Mouse (Mus musculus) intestine, embryonic 14.5 days (tissue): ENCODE measurements at regions not wholly inside any gene's neighbourhood (a gene's known extent, or its start where the extent isn't known, plus 50 kb on each side); places are given as distances from the start of the nearest gene placed in this dataset.
"Not testable (repeated sequence)": the region's sequence is repeated elsewhere in the genome, so short reads cannot be mapped to it uniquely, and the experiment has no call there.

Experiments
- ATAC-seq: fragments of 200-750 bp; cut with Nextera tagmentation; replicated peaks from 2 replicates; pipeline ENCODE4 v1.8.0; 2017; ENCODE audit warnings: low read depth, moderate number of reproducible peaks, moderate TSS enrichment, moderate library complexity; ENCODE audit not compliant: low FRiP score, low TSS enrichment
- DNase-seq: peaks from one replicate; pipeline ENCODE4 v3.0.0-alpha.2; 2018; ENCODE audit warnings: low spot score
- H3K27ac ChIP-seq: fragments of 300-500 bp; sonication (generic); 2 replicates; pipeline ENCODE4 v1.5.1; 2014; ENCODE audit warnings: low read depth, mild to moderate bottlenecking, control low read depth
- H3K27me3 ChIP-seq: fragments of 300-500 bp; sonication (generic); replicated peaks from 2 replicates; pipeline ENCODE4 v1.6.1; 2014; ENCODE audit warnings: low read length, control low read depth; ENCODE audit not compliant: control insufficient read depth, insufficient read depth
- H3K36me3 ChIP-seq: fragments of 300-500 bp; sonication (generic); 2 replicates; pipeline ENCODE4 v1.6.1; 2014; ENCODE audit warnings: low read length, control low read depth; ENCODE audit not compliant: control insufficient read depth, insufficient read depth
- H3K4me1 ChIP-seq: fragments of 300-500 bp; sonication (generic); replicated peaks from 2 replicates; pipeline ENCODE4 v1.6.1; 2014; ENCODE audit warnings: low read length, control low read depth, mixed read lengths; ENCODE audit not compliant: control insufficient read depth, insufficient read depth
- H3K4me2 ChIP-seq: fragments of 300-500 bp; sonication (generic); 2 replicates; pipeline ENCODE4 v1.6.1; 2014; ENCODE audit warnings: low read length
- H3K4me3 ChIP-seq: fragments of 300-500 bp; sonication (generic); 2 replicates; pipeline ENCODE4 v1.5.1; 2014; ENCODE audit warnings: low read depth, low read length, control low read depth, mixed read lengths
- H3K9ac ChIP-seq: fragments of 300-500 bp; sonication (generic); 2 replicates; pipeline ENCODE4 v1.6.1; 2014; ENCODE audit warnings: mild to moderate bottlenecking, low read length
- H3K9me3 ChIP-seq: fragments of 300-500 bp; sonication (generic); 2 replicates; pipeline ENCODE4 v1.6.1; 2016; ENCODE audit warnings: low read length, control low read depth; ENCODE audit not compliant: control insufficient read depth
- WGBS: fragments of 180-500 bp; shearing (Covaris S2); extraction: QIAGEN DNeasy Blood & Tissue Kit; methylation state at CpG from one replicate; pipeline ENCODE4 v1.1.7; 2014; 5-methylcytosine and 5-hydroxymethylcytosine counted together

- no peak overlapping the region for H3K9ac ChIP-seq
Observed at GRCm38 (mm10) chr10:25632306-25632705, 96.2 kb upstream of the Smlr1 start.

GRCm38 (mm10) chr10:25622585-25622984, 86.5 kb upstream of the Smlr1 start:
- DNase-seq (no peak), ATAC-seq (no peak)
- Histone ChIP-seq H3K4me1 (peaks cover 9% of the 10 kb centered on the region), H3K4me2 (no peak overlapping the region), H3K9me3 (no peaks in the 10 kb centered on the region), H3K9ac (no peak overlapping the region), H3K27ac (no peak overlapping the region), H3K27me3 (no peaks in the 10 kb centered on the region), H3K36me3 (no peaks in the 10 kb centered on the region), H3K4me3 (no peak overlapping the region)
- 75% methylated on average over 5 of the region's 5 CpGs for WGBS

More at GRCm38 (mm10) chr10:25632306-25632705, 96.2 kb upstream of the Smlr1 start:
- DNase-seq (no peak), ATAC-seq (no peak)
- Histone ChIP-seq H3K9me3 (no peaks in the 10 kb centered on the region), H3K4me3 (no peak overlapping the region), H3K4me1 (no peaks in the 10 kb centered on the region), H3K27ac (no peak overlapping the region), H3K4me2 (no peak overlapping the region), H3K36me3 (no peaks in the 10 kb centered on the region), H3K27me3 (no peaks in the 10 kb centered on the region)
- WGBS, result 91% methylated on average over 7 of the region's 7 CpGs

- peak overlapping the region; percentile 11; the same call in 1 of the 2 replicates for H3K4me2 ChIP-seq
- H3K27me3 ChIP-seq, ATAC-seq, H3K4me1 ChIP-seq, H3K4me3 ChIP-seq, H3K9ac ChIP-seq, H3K36me3 ChIP-seq, H3K9me3 ChIP-seq, DNase-seq: not testable (repeated sequence)
- WGBS, result 37% methylated on average over 1 of the region's 1 CpGs
- H3K27ac ChIP-seq, result peak overlapping the region; percentile 62
Observed at GRCm38 (mm10) chr10:25621747-25622134, 85.7 kb upstream of the Smlr1 start.

- H3K4me1 ChIP-seq, result peaks cover 9% of the 10 kb centered on the region
- H3K27ac ChIP-seq, result peak overlapping the region; percentile 62
Observed at GRCm38 (mm10) chr10:25620939-25621746, 85.1 kb upstream of the Smlr1 start.

GRCm38 (mm10) chr10:25619702-25620101, 83.6 kb upstream of the Smlr1 start:
- H3K36me3 ChIP-seq, result no peaks in the 10 kb centered on the region
- H3K4me2 ChIP-seq, result no peak overlapping the region
- H3K9me3 ChIP-seq, result peaks cover 5% of the 10 kb centered on the region; the same call in 1 of the 2 replicates
- no peak overlapping the region for H3K4me3 ChIP-seq
- no peak for DNase-seq
- no peaks in the 10 kb centered on the region for H3K27me3 ChIP-seq
- WGBS, result 93% methylated on average over 2 of the region's 2 CpGs
- peaks cover 9% of the 10 kb centered on the region for H3K4me1 ChIP-seq
- H3K9ac ChIP-seq, result no peak overlapping the region
- no peak overlapping the region for H3K27ac ChIP-seq
- ATAC-seq, result no peak

More at GRCm38 (mm10) chr10:25620939-25621746, 85.1 kb upstream of the Smlr1 start:
- Histone ChIP-seq H3K9me3 (no peaks in the 10 kb centered on the region), H3K9ac (no peak overlapping the region), H3K36me3 (no peaks in the 10 kb centered on the region), H3K4me2 (peak overlapping the region; percentile 11; the same call in 1 of the 2 replicates), H3K27me3 (no peaks in the 10 kb centered on the region), H3K4me3 (no peak overlapping the region)
- 26% methylated on average over 10 of the region's 10 CpGs for WGBS
- ATAC-seq (no peak; the same call in 1 of the 2 replicates), DNase-seq (peak; percentile 64)

GRCm38 (mm10) chr10:25601471-25601870, 65.4 kb upstream of the Smlr1 start:
- H3K4me3 ChIP-seq, result no peak overlapping the region
- H3K9me3 ChIP-seq, result no peaks in the 10 kb centered on the region
- DNase-seq (no peak), ATAC-seq (no peak)
- no peaks in the 10 kb centered on the region for H3K27me3 ChIP-seq
- H3K36me3 ChIP-seq, result no peaks in the 10 kb centered on the region
- H3K27ac ChIP-seq, result no peak overlapping the region
- no peak overlapping the region for H3K4me2 ChIP-seq
- H3K9ac ChIP-seq, result no peak overlapping the region
- 92% methylated on average over 2 of the region's 2 CpGs for WGBS
- H3K4me1 ChIP-seq, result no peaks in the 10 kb centered on the region

GRCm38 (mm10) chr10:25589316-25589645, 53.2 kb upstream of the Smlr1 start:
- Histone ChIP-seq H3K36me3 (no peaks in the 10 kb centered on the region), H3K9me3 (no peaks in the 10 kb centered on the region), H3K27me3 (no peaks in the 10 kb centered on the region), H3K4me3 (no peak overlapping the region), H3K4me2 (no peak overlapping the region), H3K27ac (no peak overlapping the region), H3K4me1 (no peaks in the 10 kb centered on the region), H3K9ac (no peak overlapping the region)
- ATAC-seq (no peak), DNase-seq (no peak)
- WGBS, result 88% methylated on average over 2 of the region's 2 CpGs

GRCm38 (mm10) chr10:25588611-25589315, 52.7 kb upstream of the Smlr1 start:
- whole genome bisulfite sequencing, result 54% methylated on average over 12 of the region's 12 CpGs
- no peak for ATAC-seq
- H3K9me3 ChIP-seq, result no peaks in the 10 kb centered on the region
- no peak for DNase-seq
- no peak overlapping the region for H3K4me2 ChIP-seq
- no peaks in the 10 kb centered on the region for H3K4me1 ChIP-seq
- H3K4me3 ChIP-seq, result no peak overlapping the region
- H3K36me3 ChIP-seq, result no peaks in the 10 kb centered on the region
- no peak overlapping the region for H3K27ac ChIP-seq
- H3K9ac ChIP-seq, result no peak overlapping the region
- H3K27me3 ChIP-seq, result no peaks in the 10 kb centered on the region
